Mouse (Mus musculus) embryonic facial prominence, embryonic 12.5 days (tissue): ENCODE data around the gene Ppp3ca. TPM values are rescaled to one million over a fixed set of nuclear protein-coding genes. Genes with fewer than 3 reads are reported as not detected.
A peak's percentile ranks its signal among the peaks of the same experiment; 100 is the strongest.

ENCODE experiments used
- ATAC-seq: fragments of 200-750 bp; cut with Nextera tagmentation; 2 replicates; pipeline ENCODE4 v1.8.0; 2017; ENCODE audit not compliant: insufficient number of reproducible peaks, insufficient read depth, low FRiP score, low TSS enrichment
- H3K27ac ChIP-seq: fragments of 300-500 bp; sonication (generic); 2 replicates; pipeline ENCODE4 v1.5.1; 2016; ENCODE audit warnings: mild to moderate bottlenecking
- H3K27me3 ChIP-seq: fragments of 300-500 bp; sonication (generic); 2 replicates; pipeline ENCODE4 v1.6.1; 2016; ENCODE audit warnings: mild to moderate bottlenecking, moderate library complexity
- H3K36me3 ChIP-seq: fragments of 300-500 bp; sonication (generic); 2 replicates; pipeline ENCODE4 v1.6.1; 2016; ENCODE audit warnings: mild to moderate bottlenecking
- H3K4me1 ChIP-seq: fragments of 300-500 bp; sonication (generic); 2 replicates; pipeline ENCODE4 v1.6.1; 2016
- H3K4me2 ChIP-seq: fragments of 300-500 bp; sonication (generic); replicated peaks from 2 replicates; pipeline ENCODE4 v1.6.1; 2016; ENCODE audit warnings: mild to moderate bottlenecking, moderate library complexity
- H3K4me3 ChIP-seq: fragments of 300-500 bp; sonication (generic); 2 replicates; pipeline ENCODE4 v1.5.1; 2016; ENCODE audit warnings: mild to moderate bottlenecking
- H3K9ac ChIP-seq: fragments of 300-500 bp; sonication (generic); 2 replicates; pipeline ENCODE4 v1.6.1; 2016; ENCODE audit warnings: mild to moderate bottlenecking, moderate library complexity
- H3K9me3 ChIP-seq: fragments of 300-500 bp; sonication (generic); 2 replicates; pipeline ENCODE4 v1.6.1; 2016; ENCODE audit warnings: mild to moderate bottlenecking, moderate library complexity
- WGBS: fragments of 180-500 bp; shearing (Covaris S2); methylation state at CpG from one replicate; pipeline ENCODE4 v1.1.7; 2016; 5-methylcytosine and 5-hydroxymethylcytosine counted together
- polyA plus RNA-seq: library from polyadenylated mRNA; unstranded; fragments of >200 nt; fragmentation: Nextera tagmentation; extraction: Ambion mirVana; gene quantifications from 2 replicates; pipeline ENCODE4 v1.2.1, GENCODE M21; 2016

Ppp3ca gene
- polyA plus RNA-seq, 1 experiment from 2014 or later: 110 TPM

GRCm38 (mm10) chr3:136752126-136752716 lies 82.3 kb downstream of the Ppp3ca start:
- H3K9ac ChIP-seq: no peak overlapping the region
- H3K4me3 ChIP-seq: no peak overlapping the region
- no peaks in the 10 kb centered on the region for H3K9me3 ChIP-seq
- H3K36me3 ChIP-seq: no peaks in the 10 kb centered on the region
- peaks cover 3% of the 10 kb centered on the region; the same call in 1 of the 2 replicates for H3K4me1 ChIP-seq
- no peak overlapping the region for H3K4me2 ChIP-seq
- WGBS: 48% methylated on average over 5 of the region's 5 CpGs
- no peaks in the 10 kb centered on the region for H3K27me3 ChIP-seq
- ATAC-seq: no peak
- no peak overlapping the region for H3K27ac ChIP-seq

GRCm38 (mm10) chr3:136756137-136756536 lies 86.2 kb downstream of the Ppp3ca start:
- Histone ChIP-seq H3K9me3 (no peaks in the 10 kb centered on the region), H3K4me1 (peaks cover 3% of the 10 kb centered on the region; the same call in 1 of the 2 replicates), H3K27ac (no peak overlapping the region), H3K9ac (no peak overlapping the region), H3K36me3 (no peaks in the 10 kb centered on the region), H3K4me2 (no peak overlapping the region), H3K27me3 (no peaks in the 10 kb centered on the region), H3K4me3 (no peak overlapping the region)
- ATAC-seq: no peak
- 78% methylated on average over 6 of the region's 6 CpGs for WGBS

GRCm38 (mm10) chr3:136759446-136759845 lies 89.5 kb downstream of the Ppp3ca start:
- Histone ChIP-seq H3K9ac (no peak overlapping the region), H3K27ac (no peak overlapping the region), H3K4me3 (no peak overlapping the region), H3K9me3 (no peaks in the 10 kb centered on the region), H3K4me2 (no peak overlapping the region), H3K27me3 (no peaks in the 10 kb centered on the region), H3K36me3 (no peaks in the 10 kb centered on the region), H3K4me1 (peaks cover 27% of the 10 kb centered on the region)
- 95% methylated on average over 12 of the region's 12 CpGs for WGBS
- ATAC-seq: no peak

DNA sequence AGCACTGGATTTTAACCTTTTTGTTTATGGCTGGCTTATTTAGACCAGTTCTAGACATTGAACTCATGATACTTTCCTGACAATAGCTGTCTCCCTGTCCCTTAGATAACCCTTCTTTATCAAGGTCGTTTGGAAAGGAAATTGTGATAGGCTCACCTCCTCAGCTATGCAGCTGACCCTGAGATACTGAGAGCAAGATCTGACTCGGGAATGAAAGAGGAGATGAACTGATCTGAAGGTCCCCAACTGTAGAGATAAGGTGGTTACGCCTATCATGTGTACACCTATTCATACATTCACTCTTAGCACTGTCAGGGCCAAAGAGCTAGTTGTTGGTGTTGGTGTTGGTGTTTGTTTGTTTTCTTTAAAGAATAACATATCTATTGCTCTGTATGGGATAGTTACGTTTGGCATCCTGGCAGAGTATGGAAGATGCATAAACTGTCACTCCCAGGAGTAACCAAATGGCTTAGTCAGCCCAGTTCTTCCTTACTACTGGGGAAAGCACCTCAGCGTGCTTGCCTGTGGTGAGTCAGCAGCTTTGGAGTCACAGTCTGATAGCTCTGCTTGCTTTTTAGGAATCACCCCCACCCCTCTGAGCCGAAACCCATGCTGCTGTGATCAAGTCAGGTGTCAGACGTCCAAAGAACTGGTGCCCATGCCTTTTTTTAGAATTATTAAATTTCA lies 91.5 kb downstream of the Ppp3ca start:
- Histone ChIP-seq H3K9me3 (no peaks in the 10 kb centered on the region), H3K4me1 (peaks cover 35% of the 10 kb centered on the region), H3K36me3 (no peaks in the 10 kb centered on the region)

DNA sequence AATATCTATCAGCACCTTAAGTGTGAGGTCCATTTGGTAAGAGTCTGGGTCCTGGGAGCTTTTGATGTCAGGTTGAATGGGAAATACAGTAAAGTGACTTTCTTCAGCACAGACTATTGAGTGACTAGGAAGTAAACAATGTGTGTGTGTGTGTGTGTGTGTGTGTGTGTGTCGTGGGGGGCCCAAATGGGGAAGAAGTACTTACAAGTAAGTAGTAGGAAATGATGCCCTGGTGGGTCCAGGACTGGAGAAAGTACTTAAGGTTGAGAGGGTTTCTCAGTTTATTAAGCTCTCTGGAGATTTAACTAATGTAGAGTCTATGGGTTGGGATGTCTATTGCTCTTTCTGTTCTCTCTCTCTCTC lies 92.0 kb downstream of the Ppp3ca start:
- Histone ChIP-seq H3K9me3 (no peaks in the 10 kb centered on the region), H3K4me2 (no peak overlapping the region), H3K4me1 (peaks cover 35% of the 10 kb centered on the region), H3K4me3 (no peak overlapping the region), H3K36me3 (no peaks in the 10 kb centered on the region), H3K9ac (no peak overlapping the region), H3K27me3 (no peaks in the 10 kb centered on the region), H3K27ac (no peak overlapping the region)
- WGBS: 73% methylated on average over 1 of the region's 1 CpGs
- no peak for ATAC-seq

More for the DNA sequence above, 91.5 kb downstream of the Ppp3ca start:
- WGBS: 75% methylated on average over 7 of the region's 7 CpGs
- no peak overlapping the region for H3K9ac ChIP-seq
- H3K4me3 ChIP-seq: no peak overlapping the region
- ATAC-seq: no peak
- H3K4me2 ChIP-seq: no peak overlapping the region
- no peak overlapping the region for H3K27ac ChIP-seq
- no peaks in the 10 kb centered on the region for H3K27me3 ChIP-seq

DNA sequence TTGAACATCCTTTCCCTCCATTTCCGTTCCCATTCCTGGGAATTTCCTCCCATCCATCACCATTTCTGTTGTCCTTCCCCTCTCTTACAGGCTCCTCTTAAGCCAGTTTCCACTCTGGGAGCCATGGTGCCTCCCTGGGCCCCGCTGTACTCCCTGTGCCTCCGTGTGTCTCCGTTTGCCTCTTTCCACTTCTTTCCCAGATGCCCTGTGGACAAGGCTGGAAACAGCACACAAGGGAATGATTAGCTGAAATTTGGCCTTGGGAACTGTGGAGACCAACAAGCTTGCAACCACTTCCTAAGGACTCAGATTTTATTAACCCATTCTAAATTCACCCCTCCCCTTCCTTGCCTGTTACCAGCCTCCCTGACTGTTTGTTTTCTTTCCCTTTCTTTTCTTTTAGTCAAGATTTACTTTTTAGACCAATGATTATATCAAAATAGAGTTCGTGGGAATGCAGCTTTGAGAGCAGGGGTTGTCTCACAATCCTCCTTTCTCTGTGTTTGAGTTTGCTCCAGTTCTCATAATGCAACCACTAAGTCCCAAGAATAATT lies 93.9 kb downstream of the Ppp3ca start:
- H3K4me3 ChIP-seq: no peak overlapping the region
- no peaks in the 10 kb centered on the region for H3K27me3 ChIP-seq
- no peaks in the 10 kb centered on the region for H3K9me3 ChIP-seq
- H3K9ac ChIP-seq: no peak overlapping the region
- peak; percentile 81 for ATAC-seq
- H3K36me3 ChIP-seq: no peaks in the 10 kb centered on the region
- H3K4me1 ChIP-seq: peaks cover 38% of the 10 kb centered on the region
- H3K4me2 ChIP-seq: no peak overlapping the region
- H3K27ac ChIP-seq: peak overlapping the region; percentile 77
- 20% methylated on average over 5 of the region's 5 CpGs for WGBS

- Histone ChIP-seq H3K4me2 (no peak overlapping the region), H3K27me3 (no peaks in the 10 kb centered on the region), H3K4me3 (no peak overlapping the region), H3K9ac (no peak overlapping the region), H3K9me3 (no peaks in the 10 kb centered on the region), H3K27ac (no peak overlapping the region), H3K4me1 (peaks cover 42% of the 10 kb centered on the region), H3K36me3 (no peaks in the 10 kb centered on the region)
- 53% methylated on average over 2 of the region's 2 CpGs for WGBS
- ATAC-seq: no peak
Measured at GRCm38 (mm10) chr3:136765569-136765968, 95.6 kb downstream of the Ppp3ca start.

GRCm38 (mm10) chr3:136768775-136769485 lies 99.0 kb downstream of the Ppp3ca start:
- 78% methylated on average over 5 of the region's 5 CpGs for WGBS
- H3K27ac ChIP-seq: no peak overlapping the region
- no peaks in the 10 kb centered on the region for H3K36me3 ChIP-seq
- H3K4me3 ChIP-seq: no peak overlapping the region
- no peak overlapping the region for H3K9ac ChIP-seq
- no peaks in the 10 kb centered on the region for H3K27me3 ChIP-seq
- peaks cover 21% of the 10 kb centered on the region for H3K4me1 ChIP-seq
- no peak overlapping the region for H3K4me2 ChIP-seq
- H3K9me3 ChIP-seq: no peaks in the 10 kb centered on the region
- ATAC-seq: no peak

- no peak overlapping the region for H3K9ac ChIP-seq
- H3K4me3 ChIP-seq: no peak overlapping the region
- WGBS: 63% methylated on average over 1 of the region's 1 CpGs
- no peaks in the 10 kb centered on the region for H3K36me3 ChIP-seq
- H3K4me2 ChIP-seq: no peak overlapping the region
- H3K27ac ChIP-seq: no peak overlapping the region
- no peaks in the 10 kb centered on the region for H3K27me3 ChIP-seq
- H3K4me1 ChIP-seq: peaks cover 15% of the 10 kb centered on the region
- ATAC-seq: no peak
- no peaks in the 10 kb centered on the region for H3K9me3 ChIP-seq
Measured at GRCm38 (mm10) chr3:136769486-136769882, 99.6 kb downstream of the Ppp3ca start.

- 95% methylated on average over 5 of the region's 5 CpGs for WGBS
- Histone ChIP-seq H3K9me3 (no peaks in the 10 kb centered on the region), H3K4me1 (0 out of 2 replicates have a peak, but pooled peaks cover 7% of the 10 kb centered on the region), H3K9ac (no peak overlapping the region), H3K27ac (no peak overlapping the region), H3K27me3 (no peaks in the 10 kb centered on the region), H3K36me3 (no peaks in the 10 kb centered on the region), H3K4me2 (no peak overlapping the region), H3K4me3 (no peak overlapping the region)
- ATAC-seq: no peak
Measured at GRCm38 (mm10) chr3:136771700-136772099, 101.8 kb downstream of the Ppp3ca start.

DNA sequence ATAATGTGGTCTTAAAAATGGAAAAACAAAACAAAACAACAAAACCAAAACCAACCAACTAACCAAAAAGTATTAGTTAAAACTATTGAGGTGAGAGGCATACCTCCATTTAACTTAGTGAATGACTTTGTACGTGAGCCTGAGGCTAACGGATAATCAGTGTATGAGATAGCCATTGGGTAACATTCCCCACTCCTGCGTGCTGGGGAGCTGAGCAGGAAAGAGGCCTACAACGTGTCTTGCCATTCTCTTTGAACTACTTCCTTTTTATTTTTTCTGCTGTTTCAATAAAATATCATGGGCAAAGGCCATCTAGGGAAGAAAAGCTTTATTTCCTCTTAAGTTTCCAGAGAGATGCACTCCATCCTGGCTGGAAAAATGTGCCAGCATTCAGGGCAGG lies 103.3 kb downstream of the Ppp3ca start:
- no peak overlapping the region for H3K9ac ChIP-seq
- 78% methylated on average over 4 of the region's 4 CpGs for WGBS
- H3K27ac ChIP-seq: no peak overlapping the region
- H3K36me3 ChIP-seq: no peaks in the 10 kb centered on the region
- H3K4me1 ChIP-seq: 0 out of 2 replicates have a peak, but pooled peaks cover 10% of the 10 kb centered on the region
- H3K4me2 ChIP-seq: no peak overlapping the region
- ATAC-seq: no peak
- H3K27me3 ChIP-seq: no peaks in the 10 kb centered on the region
- no peak overlapping the region for H3K4me3 ChIP-seq
- no peaks in the 10 kb centered on the region for H3K9me3 ChIP-seq

GRCm38 (mm10) chr3:136774196-136774595 lies 104.3 kb downstream of the Ppp3ca start:
- WGBS: 94% methylated on average over 6 of the region's 6 CpGs
- no peak for ATAC-seq
- no peak overlapping the region for H3K27ac ChIP-seq

More at GRCm38 (mm10) chr3:136774196-136774595, 104.3 kb downstream of the Ppp3ca start:
- Histone ChIP-seq H3K9me3 (no peaks in the 10 kb centered on the region), H3K4me2 (no peak overlapping the region), H3K27me3 (no peaks in the 10 kb centered on the region), H3K36me3 (no peaks in the 10 kb centered on the region), H3K4me1 (0 out of 2 replicates have a peak, but pooled peaks cover 5% of the 10 kb centered on the region), H3K4me3 (no peak overlapping the region), H3K9ac (no peak overlapping the region)
